Mouse (Mus musculus) cerebral cortex, adult 2 months (tissue): ENCODE data around the gene Siah2.

Experiments used
- WGBS: fragments of 180-500 bp; shearing (Covaris S2); methylation state at CpG from one replicate; pipeline ENCODE4 v1.1.7; 2018; 5-methylcytosine and 5-hydroxymethylcytosine counted together

Gene Siah2

GRCm38 (mm10) chr3:58657356-58657755, 34.8 kb downstream of the Siah2 start:
- WGBS: 39% methylated on average over 2 of the region's 2 CpGs

- WGBS: 52% methylated on average over 17 of the region's 17 CpGs
Observed at GRCm38 (mm10) chr3:58655362-58656130, 36.7 kb downstream of the Siah2 start.

DNA sequence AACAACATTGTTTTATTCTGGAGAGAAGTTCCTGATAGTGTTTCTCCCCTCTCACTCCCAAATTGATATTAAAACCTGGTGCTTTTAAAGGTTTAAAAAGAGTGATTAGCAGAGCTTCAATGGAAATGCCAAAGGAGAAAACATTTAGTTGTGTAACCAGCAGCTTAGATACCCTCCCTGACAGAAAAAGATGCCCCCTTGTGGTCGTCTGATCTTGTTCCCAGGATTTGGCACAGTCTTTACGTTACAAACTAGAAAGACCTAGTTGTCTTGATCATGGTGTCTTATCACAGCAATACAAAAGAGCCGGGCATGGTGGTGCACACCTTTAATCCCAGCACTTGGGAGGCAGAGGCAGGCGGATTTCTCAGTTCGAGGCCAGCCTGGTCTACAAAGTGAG, 38.3 kb downstream of the Siah2 start:
- 68% methylated on average over 5 of the region's 5 CpGs for WGBS

- WGBS: 90% methylated on average over 4 of the region's 4 CpGs
Observed at GRCm38 (mm10) chr3:58650328-58650727, 41.9 kb downstream of the Siah2 start.

DNA sequence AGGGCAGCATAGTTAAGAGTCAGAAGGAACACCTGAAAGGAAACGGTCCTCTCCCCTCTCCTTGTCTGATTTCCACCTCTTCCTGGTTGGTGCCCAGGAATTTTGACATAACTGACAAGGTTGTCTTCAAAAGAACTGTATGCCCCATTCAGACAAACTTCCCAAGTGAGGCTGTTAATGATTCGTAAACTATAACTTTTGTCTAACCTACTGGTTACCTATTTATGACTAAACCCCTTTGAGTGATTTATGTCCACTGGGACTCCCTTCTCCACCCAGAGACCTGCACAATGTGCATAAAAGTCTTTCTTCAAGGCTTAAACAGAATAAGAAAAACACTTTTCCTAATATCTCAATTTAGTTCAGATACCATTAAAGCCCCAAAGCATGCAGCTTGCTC, 45.0 kb downstream of the Siah2 start:
- WGBS: 85% methylated on average over 2 of the region's 2 CpGs

- 94% methylated on average over 4 of the region's 4 CpGs for WGBS
Observed at GRCm38 (mm10) chr3:58646180-58646579, 46.0 kb downstream of the Siah2 start.

- 1% methylated on average over 34 of the region's 34 CpGs for WGBS
Observed at GRCm38 (mm10) chr3:58636406-58637295, 55.5 kb downstream of the Siah2 start, which contains the start of gene Erich6. Gene Erich6 (minus strand): TSS chr3:58637207.

DNA sequence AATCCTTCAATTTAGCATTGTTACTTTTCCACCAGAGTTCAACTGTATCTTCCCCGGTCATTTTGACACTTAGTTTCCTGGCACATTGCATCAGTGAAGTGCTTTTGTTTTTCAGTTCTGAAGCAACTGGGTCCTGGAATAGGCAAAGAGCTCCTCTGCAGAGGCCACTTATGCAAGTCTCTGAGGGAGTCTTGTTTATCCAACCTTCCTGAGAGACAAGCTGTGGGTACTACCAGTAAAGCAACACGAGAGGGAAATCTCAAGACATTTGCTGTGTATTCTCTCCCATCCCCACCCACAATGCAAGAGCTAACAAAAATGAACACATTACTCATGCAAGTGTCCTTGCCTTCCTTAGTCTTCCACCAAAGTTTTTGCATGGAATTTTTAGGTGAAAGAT, 60.5 kb downstream of the Siah2 start:
- 55% methylated on average over 2 of the region's 2 CpGs for WGBS

DNA sequence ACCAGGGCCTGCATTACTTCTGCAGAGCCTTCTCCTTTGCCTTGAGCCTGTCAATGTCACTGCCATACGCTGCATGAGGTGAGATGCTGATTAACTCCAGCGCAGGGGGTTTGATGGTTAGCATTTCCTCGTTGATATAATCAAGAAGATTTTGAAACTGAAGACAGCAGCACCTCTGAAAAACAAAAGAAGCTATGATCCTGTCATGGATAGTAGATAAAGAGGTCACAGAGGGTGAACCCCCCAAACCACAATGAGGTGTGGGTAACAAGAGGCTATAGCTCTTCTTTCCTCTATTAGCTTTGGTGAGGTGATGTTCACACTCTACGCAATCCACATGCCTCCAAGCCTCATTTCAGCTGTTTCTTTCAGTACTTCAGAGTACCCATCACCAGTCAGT, 67.2 kb downstream of the Siah2 start:
- 95% methylated on average over 4 of the region's 4 CpGs for WGBS
